Mouse (Mus musculus): ENCODE measurements around the gene Fastkd1. TPM values are rescaled to one million over a fixed set of nuclear protein-coding genes. Genes with fewer than 3 reads are reported as not detected.
"Not testable (repeated sequence)": the region's sequence is repeated elsewhere in the genome, so short reads cannot be mapped to it uniquely, and the experiment has no call there.

Fastkd1 gene
- polyA plus RNA-seq, 1 experiment from 2014 or later, result 18.5 TPM

GRCm38 (mm10) chr2:69659326-69659725 lies 54.0 kb downstream of the Fastkd1 start:
- H3K9me3 ChIP-seq (ENCODE audit: control insufficient read depth, low read length), result no peaks in the 10 kb centered on the region
- ATAC-seq, result no peak
- no peak overlapping the region for H3K4me2 ChIP-seq (ENCODE audit: low read length)
- no peak overlapping the region for H3K4me3 ChIP-seq (replicated peaks; ENCODE audit: low read length)
- no peaks in the 10 kb centered on the region for H3K27me3 ChIP-seq (replicated peaks; ENCODE audit: control insufficient read depth, insufficient read depth, low read length)
- peaks cover 14% of the 10 kb centered on the region for H3K36me3 ChIP-seq (ENCODE audit: control insufficient read depth, insufficient read depth)
- H3K27ac ChIP-seq (ENCODE audit: low read length), result no peak overlapping the region
- H3K4me1 ChIP-seq (replicated peaks; ENCODE audit: control insufficient read depth, insufficient read depth, low read length), result no peaks in the 10 kb centered on the region
- 92% methylated on average over 4 of the region's 4 CpGs for WGBS
- H3K9ac ChIP-seq (replicated peaks; ENCODE audit: low read depth, low read length), result no peak overlapping the region

DNA sequence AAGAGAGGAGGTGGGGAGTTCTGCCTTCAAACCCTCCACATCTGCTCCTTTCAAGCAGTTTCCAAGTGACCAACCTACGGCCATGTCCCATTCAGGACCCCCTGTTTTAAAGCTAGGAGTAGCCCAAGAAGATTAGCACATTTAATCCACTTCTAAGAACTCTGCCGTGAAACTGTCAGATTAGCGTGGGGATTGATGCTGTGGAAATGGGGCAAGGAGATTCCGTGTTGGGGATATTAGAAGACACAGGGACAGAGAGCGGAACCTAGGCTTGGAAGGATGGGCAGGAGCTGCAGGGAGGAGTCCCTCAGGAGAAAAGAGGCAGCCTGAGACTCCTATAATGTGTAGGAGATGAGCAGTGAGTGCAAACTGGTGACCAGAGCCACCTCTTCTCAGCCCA lies 63.6 kb downstream of the Fastkd1 start:
- WGBS, result 79% methylated on average over 5 of the region's 5 CpGs
- H3K27me3 ChIP-seq (replicated peaks; ENCODE audit: control insufficient read depth, insufficient read depth, low read length), result no peaks in the 10 kb centered on the region
- H3K36me3 ChIP-seq (ENCODE audit: control insufficient read depth, insufficient read depth), result no peaks in the 10 kb centered on the region
- no peak overlapping the region for H3K4me3 ChIP-seq (replicated peaks; ENCODE audit: low read length)
- no peak overlapping the region for H3K27ac ChIP-seq (ENCODE audit: low read length)
- H3K4me1 ChIP-seq (replicated peaks; ENCODE audit: control insufficient read depth, insufficient read depth, low read length), result peaks cover 10% of the 10 kb centered on the region; the same call in 1 of the 2 replicates
- ATAC-seq, result no peak
- no peaks in the 10 kb centered on the region for H3K9me3 ChIP-seq (ENCODE audit: control insufficient read depth, low read length)
- H3K4me2 ChIP-seq (ENCODE audit: low read length), result no peak overlapping the region
- H3K9ac ChIP-seq (replicated peaks; ENCODE audit: low read depth, low read length), result no peak overlapping the region

DNA sequence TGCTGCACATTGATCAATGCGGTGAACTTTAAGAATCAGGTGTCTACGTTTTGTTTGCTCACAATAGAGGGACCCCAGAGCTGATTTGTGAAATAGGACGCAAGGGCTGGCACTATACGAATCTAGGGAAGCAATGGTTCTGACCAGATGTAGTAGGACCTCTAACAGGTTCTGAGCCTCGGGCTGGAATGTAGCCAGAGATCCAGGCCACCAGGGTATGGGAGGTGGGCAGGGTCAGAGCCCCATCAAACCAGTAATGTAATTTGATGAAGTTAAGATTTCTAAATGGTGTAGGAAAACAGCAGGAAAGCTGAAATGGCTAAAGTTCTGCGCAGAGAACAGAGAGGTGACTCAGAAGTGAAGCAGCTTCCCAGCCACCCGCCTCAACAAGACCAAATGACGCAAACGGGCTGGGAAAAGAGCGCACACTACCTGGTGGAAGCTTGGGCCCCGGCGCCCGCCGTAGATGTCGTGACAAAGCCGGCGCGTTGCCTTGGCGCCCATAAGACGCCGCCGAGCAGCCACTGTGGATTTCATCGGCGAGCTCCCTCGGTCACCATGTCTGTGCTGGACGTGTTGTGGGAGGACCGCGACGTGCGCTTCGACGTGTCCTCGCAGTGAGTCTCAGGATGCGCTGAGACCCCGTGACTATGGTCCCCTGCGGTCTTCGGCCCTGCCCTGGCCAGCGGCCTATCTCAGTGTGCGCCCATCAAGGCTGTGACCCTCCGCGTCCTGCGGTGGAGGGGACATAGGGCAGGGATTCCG lies 66.4 kb downstream of the Fastkd1 start, which contains the start of gene Bbs5:
TSS of gene Bbs5 (plus strand) at position 446 of the 765 bp plus-strand sequence.
- Histone ChIP-seq H3K27me3 (replicated peaks; ENCODE audit: control insufficient read depth, insufficient read depth, low read length) (no peaks in the 10 kb centered on the region), H3K27ac (ENCODE audit: low read length) (0 out of 2 replicates have a peak within 1 kb of the TSS, but pooled peaks have one; percentile 26), H3K4me2 (ENCODE audit: low read length) (peak within 1 kb of the TSS; percentile 72), H3K9ac (replicated peaks; ENCODE audit: low read depth, low read length) (peak within 1 kb of the TSS; percentile 82), H3K9me3 (ENCODE audit: control insufficient read depth, low read length) (no peaks in the 10 kb centered on the region), H3K36me3 (ENCODE audit: control insufficient read depth, insufficient read depth) (no peaks in the 10 kb centered on the region), H3K4me1 (replicated peaks; ENCODE audit: control insufficient read depth, insufficient read depth, low read length) (peaks cover 10% of the 10 kb centered on the region; the same call in 1 of the 2 replicates), H3K4me3 (replicated peaks; ENCODE audit: low read length) (peak within 1 kb of the TSS; percentile 89)
- WGBS, result 2% methylated on average over 43 of the region's 43 CpGs
- ATAC-seq, result peak; percentile 98

DNA sequence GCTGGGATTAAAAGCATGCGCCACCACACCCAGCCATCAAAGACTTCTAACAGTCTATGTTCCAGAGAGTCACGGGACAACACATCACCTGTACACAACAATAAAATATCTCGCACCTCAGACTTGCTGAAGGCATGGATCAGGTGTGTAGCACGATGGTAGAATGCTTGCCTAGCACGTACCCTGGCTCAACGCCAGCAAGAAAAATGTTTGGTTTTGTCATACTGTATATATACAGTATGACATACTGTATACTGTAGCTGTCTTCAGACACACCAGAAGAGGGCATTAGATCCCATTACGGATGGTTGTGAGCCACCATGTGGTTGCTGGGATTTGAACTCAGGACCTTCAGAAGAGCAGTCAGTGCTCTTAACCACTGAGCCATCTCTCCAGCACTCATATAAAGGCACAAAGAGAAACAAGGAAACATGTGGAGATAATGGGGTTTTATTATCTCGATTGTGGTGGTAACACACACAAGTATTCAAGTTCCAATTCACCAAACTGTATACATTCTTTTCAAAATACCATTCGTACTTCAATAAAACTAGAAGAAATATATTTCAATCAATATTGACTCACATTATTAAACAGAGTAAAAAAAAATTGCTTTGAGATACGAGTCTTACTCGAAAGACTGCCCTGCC lies 68.2 kb downstream of the Fastkd1 start:
- H3K4me3 ChIP-seq (replicated peaks; ENCODE audit: low read length), result no peak overlapping the region
- ATAC-seq, result no peak
- H3K27ac ChIP-seq (ENCODE audit: low read length), result no peak overlapping the region
- H3K4me2 ChIP-seq (ENCODE audit: low read length), result no peak overlapping the region
- H3K4me1 ChIP-seq (replicated peaks; ENCODE audit: control insufficient read depth, insufficient read depth, low read length), result peaks cover 10% of the 10 kb centered on the region; the same call in 1 of the 2 replicates
- no peaks in the 10 kb centered on the region for H3K27me3 ChIP-seq (replicated peaks; ENCODE audit: control insufficient read depth, insufficient read depth, low read length)
- H3K36me3 ChIP-seq (ENCODE audit: control insufficient read depth, insufficient read depth), result no peaks in the 10 kb centered on the region
- 94% methylated on average over 11 of the region's 11 CpGs for WGBS
- no peak overlapping the region for H3K9ac ChIP-seq (replicated peaks; ENCODE audit: low read depth, low read length)
- H3K9me3 ChIP-seq (ENCODE audit: control insufficient read depth, low read length), result no peaks in the 10 kb centered on the region

DNA sequence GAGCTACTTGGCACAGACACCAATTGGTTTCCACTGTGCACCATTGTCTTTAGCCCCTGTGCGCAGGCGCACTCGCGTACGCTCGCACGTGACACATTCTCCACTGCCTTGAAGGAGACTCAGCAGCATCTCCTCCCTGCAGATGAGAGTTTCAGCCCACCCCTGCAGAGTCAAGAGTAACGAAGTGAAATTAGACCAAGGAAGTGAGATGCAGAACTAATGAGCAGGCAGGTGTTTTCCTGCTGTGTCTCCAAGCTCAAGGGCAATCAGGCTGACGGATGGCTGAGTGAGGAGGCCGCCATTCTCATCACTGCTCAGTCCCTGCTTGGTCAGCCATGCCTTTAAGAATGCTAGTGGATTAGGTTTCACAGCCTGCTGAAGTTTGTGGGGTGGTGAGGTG lies 73.2 kb downstream of the Fastkd1 start:
- H3K4me3 ChIP-seq (replicated peaks; ENCODE audit: low read length), result no peak overlapping the region
- 54% methylated on average over 10 of the region's 10 CpGs for WGBS
- H3K27ac ChIP-seq (ENCODE audit: low read length), result no peak overlapping the region
- H3K27me3 ChIP-seq (replicated peaks; ENCODE audit: control insufficient read depth, insufficient read depth, low read length), result no peaks in the 10 kb centered on the region
- H3K36me3 ChIP-seq (ENCODE audit: control insufficient read depth, insufficient read depth), result no peaks in the 10 kb centered on the region
- H3K9ac ChIP-seq (replicated peaks; ENCODE audit: low read depth, low read length), result no peak overlapping the region
- H3K4me2 ChIP-seq (ENCODE audit: low read length), result no peak overlapping the region
- H3K4me1 ChIP-seq (replicated peaks; ENCODE audit: control insufficient read depth, insufficient read depth, low read length), result no peaks in the 10 kb centered on the region
- H3K9me3 ChIP-seq (ENCODE audit: control insufficient read depth, low read length), result no peaks in the 10 kb centered on the region
- peak; percentile 61; the same call in 1 of the 2 replicates for ATAC-seq

DNA sequence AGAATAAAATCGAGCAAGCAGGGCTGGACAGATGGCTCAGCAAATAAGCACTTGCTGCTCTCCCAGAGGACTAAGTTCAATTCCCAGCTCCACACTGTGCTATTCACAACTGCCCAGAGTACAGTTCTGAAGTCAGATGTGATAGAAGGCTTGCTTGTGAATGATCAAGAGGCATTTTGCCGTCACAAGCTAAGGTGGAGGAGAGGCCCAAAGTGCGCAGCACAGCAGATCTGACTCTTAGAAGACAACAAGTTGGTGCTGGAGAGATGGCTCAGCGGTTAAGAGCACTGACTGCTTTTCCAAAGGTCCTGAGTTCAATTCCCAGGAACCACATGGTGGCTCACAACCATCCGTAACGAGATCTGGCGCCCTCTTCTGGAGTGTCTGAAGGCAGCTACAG lies 75.3 kb downstream of the Fastkd1 start:
- H3K27ac ChIP-seq (ENCODE audit: low read length); H3K4me3 ChIP-seq (replicated peaks; ENCODE audit: low read length); H3K9me3 ChIP-seq (ENCODE audit: control insufficient read depth, low read length); H3K27me3 ChIP-seq (replicated peaks; ENCODE audit: control insufficient read depth, insufficient read depth, low read length); H3K4me1 ChIP-seq (replicated peaks; ENCODE audit: control insufficient read depth, insufficient read depth, low read length); H3K36me3 ChIP-seq (ENCODE audit: control insufficient read depth, insufficient read depth); H3K9ac ChIP-seq (replicated peaks; ENCODE audit: low read depth, low read length); H3K4me2 ChIP-seq (ENCODE audit: low read length); ATAC-seq: not testable (repeated sequence)
- WGBS, result 80% methylated on average over 7 of the region's 7 CpGs

Other genes with a start within 250 kb of the Fastkd1 start
- gene Lrp2, start 127.5 kb downstream of the Fastkd1 start, polyA plus RNA-seq (2015; fragmentation: Nextera tagmentation; extraction: Ambion mirVana), result 0.27 and 0.30 TPM in 2 replicates
- 19.6 and 22.7 TPM in 2 replicates for gene Bbs5, start 66.3 kb downstream of the Fastkd1 start, polyA plus RNA-seq (2015; fragmentation: Nextera tagmentation; extraction: Ambion mirVana)
- gene Klhl41, start 43.4 kb downstream of the Fastkd1 start, polyA plus RNA-seq (2015; fragmentation: Nextera tagmentation; extraction: Ambion mirVana), result 0.12 TPM in 1 of 2 replicates, not detected in the other
- 127 TPM in 2 replicates for gene Ppig, start 9.0 kb upstream of the Fastkd1 start, polyA plus RNA-seq (2015; fragmentation: Nextera tagmentation; extraction: Ambion mirVana)
- 1.9 and 2.5 TPM in 2 replicates for gene Ccdc173, start 76.1 kb upstream of the Fastkd1 start, polyA plus RNA-seq (2015; fragmentation: Nextera tagmentation; extraction: Ambion mirVana)
- 35.7 and 40.5 TPM in 2 replicates for gene Phospho2, start 76.1 kb upstream of the Fastkd1 start, polyA plus RNA-seq (2015; fragmentation: Nextera tagmentation; extraction: Ambion mirVana)
- gene Klhl23, start 108.4 kb upstream of the Fastkd1 start, polyA plus RNA-seq (2015; fragmentation: Nextera tagmentation; extraction: Ambion mirVana), result 71.7 and 81.2 TPM in 2 replicates
- 265 and 292 TPM in 2 replicates for gene Ssb, start 148.0 kb upstream of the Fastkd1 start, polyA plus RNA-seq (2015; fragmentation: Nextera tagmentation; extraction: Ambion mirVana)
- 25.2 and 27.7 TPM in 2 replicates for gene Mettl5, start 172.1 kb upstream of the Fastkd1 start, polyA plus RNA-seq (2015; fragmentation: Nextera tagmentation; extraction: Ambion mirVana)
- 15.6 and 18.2 TPM in 2 replicates for gene Ubr3, start 183.7 kb upstream of the Fastkd1 start, polyA plus RNA-seq (2015; fragmentation: Nextera tagmentation; extraction: Ambion mirVana)

Measured in forebrain, embryonic 16.5 days (tissue).